Mouse (Mus musculus) forelimb bud, embryonic 11.5 days (tissue): ENCODE results near the gene Cfap73.

Experiments
- DNase-seq: peaks from one replicate; pipeline ENCODE4 v3.0.0-alpha.2; 2012; ENCODE audit warnings: low read depth, low spot score

Cfap73 gene

DNA sequence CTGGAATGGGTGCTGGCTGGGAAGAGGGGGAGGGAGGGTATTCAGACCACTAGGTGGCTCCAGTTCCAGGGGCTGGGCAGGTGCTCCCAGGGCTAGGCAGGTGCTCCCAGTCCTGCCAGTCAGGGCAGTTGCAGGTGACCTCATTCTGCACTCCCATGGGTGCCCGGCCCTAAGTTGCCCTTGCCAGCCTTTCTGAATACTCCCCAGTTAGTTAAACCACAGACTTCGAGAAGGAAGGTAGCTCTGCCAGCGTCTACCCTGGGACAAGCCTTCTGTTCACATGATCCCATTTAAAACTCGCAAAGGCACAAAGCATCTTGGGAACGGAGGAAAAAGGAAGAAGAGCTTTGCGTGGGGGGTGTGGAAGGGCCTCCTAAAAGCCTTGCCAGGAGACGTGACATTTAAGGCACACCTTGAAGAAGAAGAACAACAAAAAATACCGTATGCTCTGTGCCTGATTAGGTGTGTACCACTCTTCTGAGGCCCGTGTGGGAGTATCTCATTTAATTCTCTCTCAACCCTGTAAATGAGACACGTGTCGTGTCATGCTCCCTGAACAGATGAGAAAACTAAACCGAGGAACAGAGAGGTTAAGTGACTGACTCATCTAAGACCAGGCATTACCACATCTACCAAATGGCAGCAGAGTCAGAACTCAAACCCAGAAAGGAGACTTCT is 13.9 kb upstream of the Cfap73 start:
- no peak for DNase-seq

DNA sequence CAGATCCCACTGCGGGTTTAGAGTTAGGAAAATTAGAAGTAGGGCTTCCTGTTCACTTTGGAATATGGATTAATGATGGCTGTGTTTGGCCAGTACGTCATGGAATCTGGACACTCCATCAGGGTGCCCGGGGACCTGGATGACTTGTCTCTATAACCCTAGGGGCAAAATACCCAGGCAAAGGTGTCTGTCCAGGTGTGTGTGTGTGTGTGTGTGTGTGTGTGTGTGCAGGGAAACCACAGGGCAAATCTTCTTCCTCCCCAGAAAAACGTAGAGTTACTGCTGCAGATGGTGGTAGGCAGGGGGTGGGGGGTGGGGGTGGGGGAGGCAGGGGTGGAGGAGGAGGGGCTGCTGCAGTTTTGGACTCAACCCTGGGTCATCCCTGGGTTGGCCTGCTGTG is 13.3 kb upstream of the Cfap73 start:
- DNase-seq: no peak

DNA sequence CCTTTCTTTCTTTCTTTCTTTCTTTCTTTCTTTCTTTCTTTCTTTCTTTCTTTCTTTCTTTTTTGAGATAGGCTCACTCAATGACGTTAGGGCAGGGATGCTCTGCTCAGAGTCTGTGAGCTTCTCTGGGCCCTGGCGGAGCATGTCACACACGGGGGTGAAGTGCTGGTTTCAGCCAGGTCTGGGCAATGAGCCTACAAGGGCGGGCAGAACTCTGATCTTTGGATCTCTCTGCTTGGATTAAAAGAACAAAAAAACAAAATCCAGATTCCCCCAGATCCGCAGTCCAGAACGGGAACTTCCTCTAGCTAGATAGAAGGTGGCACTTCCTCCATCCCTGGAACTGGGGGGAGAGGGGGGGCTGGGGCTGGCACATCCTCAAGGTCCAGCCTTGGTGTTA is 11.8 kb upstream of the Cfap73 start:
- no peak for DNase-seq

DNA sequence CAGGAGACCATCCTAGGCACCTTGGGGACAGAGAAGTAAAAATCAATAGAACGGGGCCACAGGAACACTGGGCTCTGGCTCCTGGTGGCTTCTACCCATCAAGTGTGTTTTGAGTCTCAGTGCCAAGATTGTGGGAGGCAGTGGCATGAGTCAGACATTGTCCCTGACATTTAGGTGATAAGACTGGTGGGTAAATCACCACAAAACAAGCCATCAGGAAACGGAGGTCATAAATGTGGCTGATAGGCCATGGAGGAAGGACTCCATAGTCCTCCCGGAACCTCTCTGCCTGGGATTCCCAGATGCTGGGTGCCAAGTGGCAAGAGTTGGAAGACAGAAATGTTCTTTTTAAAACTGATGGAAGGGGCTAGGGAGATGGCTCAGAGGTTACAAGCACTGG is 10.2 kb upstream of the Cfap73 start:
- DNase-seq: no peak

DNA sequence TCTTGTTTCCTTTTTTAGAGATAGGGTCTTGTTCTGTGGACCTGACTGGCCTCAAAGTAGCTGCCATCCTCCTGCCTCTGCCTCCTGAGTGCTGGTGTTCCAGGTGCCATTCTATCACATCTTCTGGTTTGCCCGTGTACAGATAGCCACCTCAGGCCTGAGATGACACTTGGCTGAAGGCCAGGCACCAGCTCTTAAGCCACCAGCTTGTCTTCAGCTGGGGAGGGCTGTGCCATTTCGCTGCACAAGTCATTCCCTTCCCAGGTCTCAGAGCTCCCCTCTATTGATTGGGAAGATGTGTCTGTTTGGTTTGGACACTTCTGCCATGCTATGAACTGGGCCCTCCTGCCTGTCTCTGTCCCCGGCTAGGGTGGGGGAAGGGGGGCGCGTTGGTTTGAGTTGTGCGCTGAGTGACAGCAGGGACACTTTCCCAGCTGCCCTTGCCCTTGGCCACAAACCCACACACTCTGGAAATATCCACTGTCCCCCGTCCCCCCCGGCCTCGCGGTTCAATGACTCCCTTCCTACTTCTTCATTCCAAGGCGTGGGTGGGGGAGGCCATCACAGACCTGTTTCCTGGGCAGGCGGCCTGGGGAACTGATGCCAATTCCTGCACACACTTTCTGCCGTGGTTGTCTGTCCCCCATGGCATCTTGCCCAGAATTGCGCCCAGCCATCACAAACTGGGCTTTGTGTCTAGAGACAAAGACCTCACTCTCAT is 9.5 kb upstream of the Cfap73 start:
- no peak for DNase-seq

DNA sequence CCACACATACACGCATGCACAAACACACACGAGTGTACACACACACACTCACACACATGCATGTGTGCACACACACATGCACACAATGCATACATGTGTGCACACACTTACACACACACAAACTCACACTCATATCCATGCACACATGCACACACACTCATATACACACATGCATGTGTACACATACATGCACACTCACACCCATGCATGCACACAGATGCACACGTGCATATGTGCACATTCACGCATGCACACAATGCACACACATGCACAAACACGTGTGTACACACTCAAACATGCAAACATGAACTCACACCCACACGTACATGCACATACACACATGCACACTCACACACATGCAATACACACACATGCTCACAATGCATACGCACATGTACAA is 6.1 kb upstream of the Cfap73 start:
- no peak for DNase-seq

DNA sequence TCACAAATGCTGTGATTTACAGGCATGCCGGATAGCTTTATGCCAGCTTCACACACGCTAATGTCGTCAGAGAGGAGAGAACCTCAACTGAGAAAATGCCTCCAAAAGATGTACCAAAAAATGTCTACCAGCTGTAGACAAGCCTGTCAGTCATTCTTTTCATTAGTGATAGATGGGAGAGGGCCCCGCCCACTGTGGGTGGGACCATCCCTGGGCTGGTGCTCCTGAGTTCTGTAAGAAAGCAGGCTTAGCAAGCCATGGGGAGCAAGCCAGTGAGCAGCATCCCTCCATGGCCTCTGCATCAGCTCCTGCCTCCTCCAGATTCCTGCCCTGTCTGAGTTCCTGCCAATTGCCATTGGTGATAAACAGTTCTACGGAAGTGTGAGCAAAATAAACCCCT is 1.6 kb upstream of the Cfap73 start:
- no peak for DNase-seq

DNA sequence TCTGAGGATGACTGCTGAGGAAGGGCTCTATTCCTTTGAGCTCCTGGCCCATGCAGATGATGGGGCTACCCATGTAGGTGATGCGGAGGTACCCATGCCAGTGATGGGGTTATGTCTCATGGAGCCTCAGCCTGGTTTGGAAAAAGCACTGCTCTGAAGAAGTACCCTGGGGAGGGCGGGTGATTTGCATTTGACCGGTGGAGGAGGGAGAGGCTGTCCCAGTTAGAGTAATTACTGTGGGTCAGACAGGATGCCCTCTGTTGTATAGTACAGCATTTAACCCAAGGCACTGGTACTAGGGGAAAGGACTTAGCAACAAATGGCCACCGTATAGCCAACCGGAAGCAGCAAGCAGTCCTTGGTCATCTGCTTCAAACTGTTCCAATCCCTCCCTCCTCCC is 825 bp upstream of the Cfap73 start:
- DNase-seq: no peak

DNA sequence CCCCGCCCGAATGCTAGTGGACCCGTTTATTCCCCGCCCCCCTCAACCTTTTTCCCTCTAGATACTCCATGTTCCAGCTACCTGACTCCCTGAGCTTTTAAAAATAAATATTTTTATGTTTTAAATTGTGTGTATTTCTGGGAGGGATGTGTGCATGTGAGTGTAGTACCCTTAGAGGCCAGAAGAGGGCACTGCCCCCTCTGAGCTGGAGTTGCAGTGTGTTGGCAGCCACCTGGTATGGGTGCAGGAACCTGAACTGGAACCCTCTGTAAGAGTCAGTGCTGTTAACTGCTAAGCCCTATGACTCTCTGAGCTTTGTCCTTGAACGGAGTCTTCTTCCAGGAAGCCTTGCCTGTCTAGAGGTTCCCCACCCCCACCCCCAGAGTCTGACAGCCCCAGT is 2.1 kb downstream of the Cfap73 start:
- DNase-seq: no peak

DNA sequence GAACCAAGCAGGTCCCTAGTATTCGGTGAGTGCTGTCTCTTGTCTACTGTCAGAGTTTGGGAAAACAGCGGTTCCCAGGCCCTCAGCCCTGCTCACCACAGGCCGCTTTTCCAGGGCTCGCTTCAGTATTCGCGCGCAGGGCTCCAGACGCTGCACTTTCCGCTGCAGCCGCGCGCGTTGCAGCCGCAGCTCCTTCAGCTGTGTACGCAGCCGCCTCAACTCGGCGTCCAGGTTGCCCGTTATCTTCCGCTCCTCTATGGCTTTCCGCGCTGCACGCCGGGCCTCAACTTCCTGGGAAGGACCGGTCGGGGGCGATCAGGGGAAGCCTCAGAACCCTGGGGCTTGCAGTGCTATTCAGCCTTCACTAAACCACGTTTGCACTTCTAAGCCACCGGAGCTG is 2.9 kb downstream of the Cfap73 start:
- DNase-seq: no peak

DNA sequence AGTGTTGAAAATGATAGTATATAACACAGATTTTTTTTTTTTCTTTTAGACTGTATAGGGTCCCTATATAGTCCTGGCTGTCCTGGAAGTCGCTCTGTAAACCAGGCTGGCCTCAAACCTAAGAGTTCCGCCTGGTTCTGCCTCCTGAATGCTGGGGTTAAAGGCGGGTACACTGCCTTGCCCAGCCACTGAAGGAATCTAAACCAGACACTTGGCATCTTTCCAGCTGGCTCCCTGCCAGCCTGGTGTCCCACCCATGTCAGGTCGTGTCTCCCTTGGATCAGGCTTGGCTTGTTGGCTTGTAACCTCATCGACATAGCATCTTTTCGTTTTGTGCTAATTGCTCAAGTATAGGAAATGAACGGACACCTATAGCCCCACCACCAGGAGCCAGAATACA is 5.4 kb downstream of the Cfap73 start:
- no peak for DNase-seq

DNA sequence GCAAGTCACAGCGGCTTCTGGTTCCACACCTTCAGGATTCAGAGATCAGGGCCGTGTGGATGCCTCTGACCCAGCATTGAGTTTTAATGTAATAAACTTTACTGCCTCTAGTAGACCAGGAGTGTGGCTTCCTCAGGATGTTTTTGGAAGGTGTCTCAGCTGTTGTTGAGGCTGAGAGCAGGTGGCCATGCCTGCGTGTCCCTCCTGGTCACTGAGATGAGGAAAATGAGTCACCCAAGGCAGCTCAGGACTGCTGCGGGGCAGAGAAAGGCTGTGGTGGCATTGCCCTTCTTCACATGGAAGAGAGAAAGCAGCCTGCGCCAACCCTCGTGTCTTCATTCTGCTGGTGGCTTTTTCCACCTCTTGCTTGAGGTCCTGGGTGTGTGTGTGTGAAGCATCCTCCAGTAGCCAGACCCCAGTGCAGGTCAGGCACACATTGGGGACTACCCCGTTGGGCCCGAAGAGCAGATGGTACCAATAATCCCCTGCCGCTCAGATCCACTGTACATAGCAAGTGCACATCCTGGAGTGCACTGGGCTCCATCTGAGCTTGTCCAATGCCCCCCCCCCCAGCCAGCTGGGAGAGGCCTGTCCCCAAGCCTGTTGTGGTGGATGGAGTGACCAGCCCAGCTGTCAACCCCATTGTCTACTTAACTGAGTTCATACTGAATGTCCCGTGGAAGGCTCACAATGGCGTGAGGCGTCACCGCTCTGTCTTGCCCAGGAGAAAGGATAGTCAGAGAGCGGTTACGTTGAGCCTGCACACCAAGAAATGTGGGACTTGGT is 6.3 kb downstream of the Cfap73 start:
- DNase-seq: no peak

DNA sequence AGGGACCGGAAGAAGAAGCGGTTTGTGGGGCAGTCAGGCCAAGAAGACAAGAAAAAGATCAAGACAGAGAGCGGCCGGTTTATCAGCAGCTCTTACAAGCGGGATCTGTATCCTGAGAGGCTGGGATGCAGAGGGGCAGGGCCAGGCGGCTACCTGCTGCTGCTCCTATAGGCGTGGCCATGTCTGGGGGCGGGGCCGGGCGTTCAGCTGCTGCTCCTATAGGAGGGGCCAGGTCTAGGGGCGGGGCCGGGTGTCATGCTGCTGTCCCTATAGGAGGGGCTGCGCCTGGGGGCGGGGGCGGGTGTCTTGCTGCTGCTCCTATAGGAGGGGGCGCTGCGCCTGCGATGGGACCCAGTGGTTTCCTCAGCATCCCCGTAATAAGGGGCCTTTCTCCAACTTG is 7.6 kb downstream of the Cfap73 start:
- no peak for DNase-seq

DNA sequence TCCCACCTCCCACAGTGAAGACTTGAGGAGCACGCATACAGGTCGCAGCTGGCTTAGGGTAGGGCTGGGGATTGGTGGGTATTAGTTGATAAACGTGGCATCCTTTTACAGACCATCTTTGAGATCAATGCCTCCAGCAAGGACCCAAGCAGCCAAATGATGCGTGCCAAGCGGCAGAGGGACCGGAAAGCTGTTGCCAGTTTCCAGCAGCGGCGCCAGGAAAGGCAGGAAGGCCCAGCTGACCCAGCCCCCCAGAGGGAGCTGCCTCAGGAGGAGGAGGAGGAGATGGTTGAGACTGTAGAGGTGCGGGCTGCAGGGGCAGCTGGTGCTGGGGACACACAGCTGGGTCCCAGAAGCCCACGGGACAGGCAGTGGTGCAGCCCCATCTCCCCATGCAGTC is 9.6 kb downstream of the Cfap73 start:
- DNase-seq: no peak

DNA sequence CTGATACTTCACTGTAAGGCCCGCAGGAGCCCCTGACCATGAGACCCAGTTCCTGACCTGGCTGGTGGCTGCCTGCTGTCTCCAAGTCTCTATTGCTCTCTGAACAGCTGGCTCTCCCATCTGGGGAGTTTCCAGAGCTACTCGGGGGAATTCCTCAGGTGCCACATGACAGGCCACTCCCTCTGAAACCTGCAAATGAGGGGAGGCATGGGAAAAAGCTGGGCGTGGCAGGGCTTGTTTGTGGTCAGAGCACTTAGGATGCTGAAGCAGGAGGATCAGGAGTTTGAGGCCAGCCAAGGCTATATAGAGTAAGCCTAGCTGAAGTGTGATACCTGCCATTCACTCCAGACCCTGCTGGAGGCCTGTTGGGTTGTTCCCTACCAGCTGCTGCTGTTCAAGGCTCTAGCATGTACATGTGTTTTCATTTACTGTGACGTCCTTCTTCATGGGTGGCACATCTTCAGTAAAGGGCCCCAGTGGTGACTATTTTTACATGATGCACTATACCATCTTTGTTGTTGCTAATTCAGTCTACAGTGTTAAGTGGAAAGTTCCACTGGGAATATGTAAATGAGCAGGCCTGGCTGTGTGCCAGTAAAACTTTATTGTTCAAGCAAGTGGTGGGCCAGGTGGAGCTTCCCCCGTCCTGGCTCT is 11.7 kb downstream of the Cfap73 start:
- no peak for DNase-seq

DNA sequence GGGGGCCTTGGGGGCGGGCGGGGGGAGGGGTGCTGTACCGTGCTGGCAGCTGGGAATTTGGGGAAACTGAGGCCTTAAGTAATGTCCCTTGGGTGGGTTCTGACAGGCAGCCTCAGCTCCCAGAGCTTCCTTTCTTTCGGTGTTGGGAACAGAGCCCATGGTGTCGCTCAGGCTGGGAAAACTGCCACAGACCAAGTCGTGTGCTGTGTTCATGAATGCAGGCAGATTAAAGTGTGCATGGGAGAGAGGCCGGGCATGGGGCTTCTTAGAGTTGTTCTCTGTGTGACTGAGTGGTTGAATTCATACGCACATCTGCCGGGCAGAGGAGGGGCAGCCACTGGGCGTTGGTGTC is 12.2 kb downstream of the Cfap73 start:
- no peak for DNase-seq

DNA sequence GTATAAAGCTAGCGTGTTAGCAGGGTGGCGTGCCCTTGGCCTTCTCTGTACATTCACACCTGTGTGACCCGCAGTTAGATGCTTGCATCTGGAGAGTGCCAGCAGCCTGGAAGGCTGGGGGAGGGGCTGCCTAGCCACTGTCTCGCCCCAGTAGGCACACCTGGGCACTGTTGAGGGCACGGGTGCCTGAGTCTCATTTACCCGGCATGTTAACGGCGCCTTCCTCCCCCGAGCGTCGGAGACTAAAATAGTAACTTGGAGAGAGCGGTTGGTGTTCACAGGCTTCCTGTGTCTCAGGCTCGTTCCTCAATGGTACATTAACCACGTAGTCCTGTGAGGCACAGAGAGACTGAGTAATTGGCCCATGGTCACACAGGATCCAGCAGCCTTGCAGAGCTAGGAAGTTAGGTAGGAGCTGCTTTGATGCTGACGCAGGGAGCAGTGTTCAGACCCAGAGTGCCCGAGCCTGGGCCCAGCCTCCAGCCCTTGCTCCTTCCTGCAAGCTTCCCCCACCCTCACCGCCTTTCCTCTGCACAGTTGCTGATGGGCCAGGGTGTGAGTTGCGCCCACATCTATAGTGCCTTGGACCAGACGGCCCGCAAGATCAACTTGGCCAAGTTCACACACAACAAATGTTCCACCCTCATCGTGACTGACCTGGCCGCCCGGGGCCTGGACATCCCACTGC is 12.8 kb downstream of the Cfap73 start:
- DNase-seq: no peak

DNA sequence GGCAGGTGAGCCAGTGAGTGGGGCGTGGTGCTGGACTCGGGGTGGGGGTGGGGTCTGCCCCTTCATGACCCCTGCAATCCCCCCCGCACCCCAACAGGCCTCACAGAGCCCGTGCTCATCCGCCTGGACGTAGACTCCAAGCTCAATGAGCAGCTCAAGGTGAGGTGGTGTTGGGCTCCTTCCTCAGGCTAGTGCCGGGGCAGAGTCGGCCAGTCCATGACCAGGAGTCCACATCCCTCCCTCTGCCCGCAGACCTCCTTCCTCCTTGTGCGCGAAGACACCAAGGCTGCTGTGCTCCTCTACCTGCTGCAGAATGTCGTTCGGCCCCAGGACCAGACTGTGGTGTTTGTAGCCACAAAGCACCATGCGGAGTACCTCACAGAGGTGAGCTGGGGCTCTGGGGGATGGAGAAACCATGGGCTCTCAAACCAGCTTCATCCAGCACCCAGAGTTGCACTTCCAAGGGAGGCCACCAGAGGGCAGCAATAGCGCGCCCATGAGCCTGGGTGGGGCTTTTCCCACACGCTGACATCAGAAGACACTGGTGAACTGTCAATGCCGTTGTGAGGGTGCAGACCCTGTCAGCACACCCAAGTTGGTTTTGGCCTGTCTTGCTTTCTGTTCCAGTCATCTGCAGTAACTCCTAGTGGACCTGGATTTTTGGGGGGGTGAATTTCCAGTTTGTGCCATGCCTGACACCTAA is 13.5 kb downstream of the Cfap73 start:
- DNase-seq: peak; percentile 68

DNA sequence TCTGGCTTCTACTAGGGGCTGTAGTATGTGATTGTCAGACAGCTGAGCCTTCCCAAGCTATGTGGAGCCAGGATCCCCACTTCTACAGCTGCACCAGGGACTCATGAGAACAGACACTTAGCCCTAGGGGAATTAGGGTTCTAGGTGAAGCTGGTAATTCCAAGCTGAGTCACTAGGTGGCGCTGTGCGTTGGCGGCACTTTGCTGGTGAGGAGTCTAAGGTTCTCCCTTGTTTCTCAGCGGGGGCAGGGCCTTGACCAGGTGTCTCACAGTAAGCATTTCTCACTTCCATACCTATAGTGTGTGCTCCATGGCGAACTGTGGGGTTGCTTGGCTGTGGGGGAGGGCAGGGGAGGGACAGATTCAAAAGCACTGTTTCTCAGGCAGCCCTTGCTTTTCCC is 14.8 kb downstream of the Cfap73 start:
- DNase-seq: peak; percentile 57

DNA sequence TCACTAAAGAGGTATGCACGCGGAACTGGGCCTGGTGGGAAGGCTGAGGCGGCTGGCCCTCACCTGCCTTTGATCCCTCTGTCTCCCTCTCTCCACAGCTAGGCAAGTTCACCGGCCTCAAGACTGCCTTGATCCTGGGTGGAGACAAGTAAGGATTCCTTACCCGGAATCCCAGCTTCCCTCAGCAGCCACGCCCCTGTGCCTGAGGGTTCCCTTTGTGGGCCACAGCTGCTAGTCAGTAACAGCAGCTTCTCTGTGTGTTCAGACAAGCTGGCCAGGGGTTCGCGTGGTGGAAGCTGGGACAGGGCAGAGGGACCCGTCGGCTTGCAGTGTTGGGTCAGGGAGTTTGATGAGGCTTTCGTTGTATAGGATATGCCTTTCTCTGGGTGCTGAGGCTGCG is 15.3 kb downstream of the Cfap73 start:
- DNase-seq: no peak

DNA sequence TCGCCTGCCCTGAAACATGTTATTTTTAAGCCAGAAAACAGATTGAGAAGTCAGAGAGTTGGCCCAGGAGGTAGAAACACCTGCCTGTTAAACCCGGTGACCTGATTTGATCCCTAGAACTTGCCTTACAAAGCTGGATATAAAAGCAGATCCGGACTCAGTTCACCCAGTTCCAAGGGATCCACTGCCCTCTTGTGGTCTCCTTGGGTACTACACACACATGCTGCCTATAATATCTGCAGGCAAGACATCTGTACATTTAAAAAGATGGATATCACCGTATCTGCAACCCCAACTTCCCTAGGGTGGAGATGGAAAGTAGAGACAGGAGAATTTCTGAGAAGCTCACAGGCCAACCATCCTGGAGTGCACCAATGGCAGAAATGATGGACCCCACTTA is 18.1 kb downstream of the Cfap73 start:
- DNase-seq: peak; percentile 48
